Mouse (Mus musculus): ENCODE results near the gene Tpst1.
A peak's percentile ranks its signal among the peaks of the same experiment; 100 is the strongest.

Tpst1 gene

DNA sequence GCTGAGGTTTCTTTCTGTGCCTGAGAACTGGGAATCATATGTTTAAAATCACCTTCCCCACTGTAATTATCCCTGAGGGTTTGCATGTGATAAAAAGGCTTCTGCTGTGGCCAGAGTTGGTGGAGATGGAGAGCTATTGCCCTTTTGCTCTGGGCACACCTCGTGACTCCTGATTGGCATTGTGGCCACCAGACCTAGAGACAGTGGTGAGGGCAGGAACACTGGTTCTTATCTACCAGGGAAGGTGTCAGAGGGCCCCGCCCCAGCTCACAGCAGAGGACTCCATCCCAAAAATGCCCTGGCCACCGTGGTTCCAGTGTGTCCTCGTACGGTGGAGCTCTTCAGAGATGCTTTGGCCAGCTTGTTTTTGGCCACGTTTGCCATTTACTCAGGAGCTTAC is 20.2 kb upstream of the Tpst1 start:
- DNase-seq (ENCODE audit: low spot score): no peak

DNA sequence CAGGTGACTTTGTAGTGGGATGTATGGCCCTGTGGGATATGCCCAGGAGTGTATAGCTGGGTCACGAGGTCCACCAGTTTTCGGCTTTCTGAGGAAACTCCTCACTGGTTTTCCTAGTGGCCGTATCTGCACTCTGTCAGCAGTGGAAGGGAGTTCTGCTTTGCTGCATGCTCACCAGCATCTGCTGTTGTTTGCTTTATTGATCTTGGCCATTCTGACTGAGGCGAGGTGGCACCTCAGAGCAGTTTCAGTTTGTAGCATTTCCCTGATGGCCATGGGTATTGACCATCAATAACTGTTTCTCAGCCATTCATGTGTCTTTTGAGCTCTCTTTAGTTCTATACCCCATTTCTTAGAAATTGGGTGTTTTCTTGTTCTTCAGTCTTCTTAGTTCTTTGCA is 17.4 kb upstream of the Tpst1 start:
- no peak for DNase-seq (ENCODE audit: low spot score)

DNA sequence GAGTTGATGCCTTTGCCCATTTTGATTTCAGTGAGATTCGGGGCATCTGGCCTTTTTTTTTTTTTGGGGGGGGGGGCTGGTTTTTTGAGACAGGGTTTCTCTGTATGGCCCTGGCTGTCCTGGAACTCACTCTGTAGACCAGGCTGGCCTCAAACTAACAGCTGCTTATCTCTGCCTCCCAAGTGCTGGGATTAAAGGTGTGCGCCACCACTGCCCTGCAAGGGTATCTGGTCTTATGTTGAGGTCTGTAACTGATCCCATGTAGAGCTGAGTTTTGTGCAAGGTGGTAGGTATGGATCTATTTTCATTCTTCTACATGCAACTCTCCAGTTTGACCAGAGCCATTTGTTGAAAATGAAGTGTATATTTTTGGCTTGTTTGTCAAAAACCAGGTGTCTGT is 16.8 kb upstream of the Tpst1 start:
- DNase-seq (ENCODE audit: low spot score): no peak

DNA sequence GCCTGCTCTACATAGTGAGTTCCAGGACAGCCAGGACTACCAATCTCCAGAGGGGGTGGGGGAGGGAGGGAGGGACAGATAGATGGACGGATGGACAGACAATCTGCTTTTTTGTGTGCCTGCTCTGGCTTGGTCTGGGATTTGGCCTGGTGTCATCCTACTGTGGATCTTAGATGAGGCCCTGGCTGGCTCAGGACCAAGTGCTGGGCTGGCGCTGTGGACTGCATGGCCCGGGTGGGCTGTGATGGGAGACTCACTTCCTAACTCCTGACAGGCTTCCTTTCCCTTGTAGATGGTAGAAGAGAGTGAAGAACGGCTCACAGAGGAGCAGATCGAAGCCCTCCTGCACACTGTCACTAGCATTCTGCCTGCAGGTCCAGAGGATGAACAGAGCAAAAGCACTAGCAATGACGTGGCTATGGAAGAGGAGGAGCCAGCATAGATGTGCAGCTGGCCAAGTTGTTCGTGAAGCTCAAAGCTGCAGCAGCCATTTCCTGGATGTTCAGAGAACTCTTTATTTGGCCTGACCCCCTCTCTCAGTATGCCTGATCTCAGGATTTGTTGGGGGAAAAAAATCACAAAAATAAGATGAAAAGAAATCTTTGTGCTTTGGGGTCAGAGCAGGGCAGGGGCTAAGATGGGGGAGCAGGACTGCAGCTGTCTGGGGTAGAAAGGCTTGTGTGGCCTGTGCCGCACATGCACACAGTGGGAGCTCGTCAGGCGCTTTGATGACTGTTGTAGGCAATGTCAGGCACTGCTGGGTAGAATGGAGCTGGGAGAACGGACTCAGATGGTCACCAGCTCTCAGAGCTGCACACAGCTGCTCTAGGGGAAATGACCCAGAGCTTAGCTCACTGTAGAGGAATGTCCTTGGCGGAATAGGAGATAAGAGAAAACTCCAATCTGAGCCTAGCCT is 13.5 kb upstream of the Tpst1 start:
- no peak for DNase-seq (ENCODE audit: low spot score)

DNA sequence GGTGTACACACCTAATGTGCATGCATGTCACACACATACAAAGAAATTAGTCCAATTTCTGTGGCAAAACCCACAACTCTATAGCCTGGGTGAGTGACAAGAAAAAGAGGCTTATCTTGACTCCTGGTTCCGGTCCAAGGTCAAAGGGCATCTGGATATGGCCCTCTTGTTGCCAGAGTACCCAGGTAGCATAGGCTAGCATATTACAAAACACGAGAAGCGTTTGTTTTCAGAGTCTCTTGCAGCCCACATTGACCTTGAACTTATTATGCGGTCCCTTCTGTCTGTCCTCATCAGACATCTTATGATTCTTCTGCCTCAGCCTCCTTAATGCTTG is 12.8 kb upstream of the Tpst1 start:
- DNase-seq (ENCODE audit: low spot score): no peak

DNA sequence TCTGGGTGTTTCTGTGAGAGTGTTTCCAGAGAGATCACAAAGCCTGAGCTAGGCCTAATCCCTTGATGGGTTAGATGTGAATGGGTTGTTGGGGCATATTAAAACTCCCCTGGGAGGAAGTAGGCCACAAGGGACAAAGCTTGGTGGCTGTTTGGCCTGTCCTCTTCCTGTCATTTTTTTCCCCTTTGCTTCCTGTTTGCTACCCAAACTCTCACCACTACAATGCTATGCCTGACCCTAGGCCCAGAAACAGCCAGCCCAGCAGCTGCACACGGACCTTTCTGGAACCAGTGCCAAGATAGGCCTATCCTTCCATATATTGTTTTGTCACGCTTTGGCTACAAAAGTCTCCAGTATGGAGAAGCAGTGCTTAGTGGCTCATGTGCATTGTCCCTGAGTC is 11.0 kb upstream of the Tpst1 start:
- no peak for DNase-seq (ENCODE audit: low spot score)

DNA sequence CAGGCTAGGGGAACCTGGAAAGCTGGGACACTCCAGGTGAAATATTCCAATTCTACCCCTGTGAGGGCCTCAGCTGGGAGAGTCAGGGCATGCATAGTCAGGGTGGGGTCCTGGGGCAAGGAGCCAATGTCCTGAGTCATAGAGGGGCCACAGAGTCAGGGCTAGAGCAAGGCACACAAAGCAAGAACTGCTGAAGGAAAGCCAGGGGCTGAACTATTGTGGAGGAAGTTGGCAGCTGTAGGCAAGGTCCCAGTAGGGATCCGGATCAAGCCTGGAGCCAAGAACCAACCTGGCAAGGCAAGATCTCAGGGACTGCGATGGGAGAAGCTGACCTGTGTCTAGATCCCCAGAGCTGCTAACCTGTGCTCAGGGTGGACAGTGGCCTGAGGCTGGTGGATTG is 9.4 kb upstream of the Tpst1 start:
- DNase-seq (ENCODE audit: low spot score): no peak

DNA sequence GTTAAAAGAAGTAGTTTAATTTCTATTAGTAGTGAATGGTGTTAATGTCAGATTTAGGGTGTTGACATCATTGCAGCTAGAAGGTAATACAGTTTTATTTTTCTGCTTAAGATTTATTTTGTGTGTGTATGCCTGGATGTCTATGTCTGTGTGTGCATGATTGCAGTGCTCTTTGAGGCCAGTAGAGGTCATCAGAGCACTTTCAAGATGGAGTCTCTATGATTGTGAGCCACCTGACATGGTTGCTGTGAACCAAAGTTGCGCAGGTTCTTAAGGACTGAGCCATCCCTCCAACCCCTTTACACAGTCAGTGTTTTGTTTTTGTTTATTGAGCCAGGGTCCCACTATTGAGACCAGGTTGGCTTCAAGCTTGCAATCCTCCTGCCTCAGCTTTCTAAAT is 7.5 kb upstream of the Tpst1 start:
- no peak for DNase-seq (ENCODE audit: low spot score)

DNA sequence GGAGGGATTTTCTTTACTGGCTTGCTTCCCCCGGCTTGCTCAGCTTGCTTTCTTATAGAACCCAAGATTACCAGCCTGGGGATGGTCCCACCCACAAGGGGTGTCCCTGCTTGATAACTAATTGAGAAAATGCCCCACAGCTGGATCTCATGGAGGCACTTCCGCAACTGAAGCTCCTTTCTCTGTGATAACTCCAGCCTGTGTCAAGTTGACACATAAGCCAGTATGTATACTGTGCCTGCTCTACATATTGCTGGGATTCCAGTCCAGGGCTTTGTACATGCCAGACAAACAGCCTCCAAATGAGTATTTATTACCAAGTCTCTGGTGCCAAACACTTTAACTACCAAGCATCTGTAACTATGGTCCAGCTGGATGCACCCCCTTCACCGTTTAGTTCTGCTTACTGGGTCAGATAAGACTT is 5.3 kb upstream of the Tpst1 start:
- no peak for DNase-seq (ENCODE audit: low spot score)

DNA sequence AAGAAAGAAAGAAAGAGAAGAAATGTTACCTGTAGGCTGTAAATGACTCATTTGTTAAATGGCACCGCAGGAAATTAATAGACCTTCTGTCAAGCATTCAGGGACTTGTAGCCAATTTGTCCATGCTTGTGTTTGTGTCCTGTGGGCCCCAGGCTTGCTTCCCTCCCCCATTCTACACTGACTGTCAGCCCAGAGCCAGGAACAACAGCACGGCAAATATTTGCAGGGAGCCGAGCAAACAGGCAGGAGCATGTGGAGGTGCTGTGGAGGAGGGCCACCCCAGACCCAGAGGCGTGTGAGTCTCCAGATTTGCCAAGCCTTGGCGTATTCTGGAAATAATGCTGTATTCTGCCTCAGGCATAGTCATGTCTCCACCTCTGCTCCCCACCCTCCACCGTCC is 1.4 kb downstream of the Tpst1 start:
- DNase-seq (ENCODE audit: low spot score): no peak

DNA sequence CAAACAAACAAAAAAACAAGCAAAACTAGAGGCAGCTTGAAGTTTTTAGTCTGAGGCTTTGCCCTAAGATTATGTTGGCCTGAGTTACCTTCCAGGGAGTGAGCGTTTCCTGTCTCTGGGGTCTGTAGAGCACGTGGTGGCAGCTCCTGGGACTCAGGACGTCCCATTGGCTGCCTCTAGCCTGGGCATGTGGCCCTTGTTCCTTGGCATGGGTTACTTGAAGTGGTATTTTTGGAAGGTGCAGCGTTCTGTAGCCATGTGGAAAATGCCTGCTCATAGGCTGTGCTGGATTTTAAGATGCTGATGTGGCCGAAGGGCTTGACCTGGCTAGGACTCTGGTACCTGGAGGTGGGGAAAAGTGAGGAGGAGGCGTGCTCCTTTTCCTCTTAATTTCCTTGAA is 3.3 kb downstream of the Tpst1 start:
- no peak for DNase-seq (ENCODE audit: low spot score)

DNA sequence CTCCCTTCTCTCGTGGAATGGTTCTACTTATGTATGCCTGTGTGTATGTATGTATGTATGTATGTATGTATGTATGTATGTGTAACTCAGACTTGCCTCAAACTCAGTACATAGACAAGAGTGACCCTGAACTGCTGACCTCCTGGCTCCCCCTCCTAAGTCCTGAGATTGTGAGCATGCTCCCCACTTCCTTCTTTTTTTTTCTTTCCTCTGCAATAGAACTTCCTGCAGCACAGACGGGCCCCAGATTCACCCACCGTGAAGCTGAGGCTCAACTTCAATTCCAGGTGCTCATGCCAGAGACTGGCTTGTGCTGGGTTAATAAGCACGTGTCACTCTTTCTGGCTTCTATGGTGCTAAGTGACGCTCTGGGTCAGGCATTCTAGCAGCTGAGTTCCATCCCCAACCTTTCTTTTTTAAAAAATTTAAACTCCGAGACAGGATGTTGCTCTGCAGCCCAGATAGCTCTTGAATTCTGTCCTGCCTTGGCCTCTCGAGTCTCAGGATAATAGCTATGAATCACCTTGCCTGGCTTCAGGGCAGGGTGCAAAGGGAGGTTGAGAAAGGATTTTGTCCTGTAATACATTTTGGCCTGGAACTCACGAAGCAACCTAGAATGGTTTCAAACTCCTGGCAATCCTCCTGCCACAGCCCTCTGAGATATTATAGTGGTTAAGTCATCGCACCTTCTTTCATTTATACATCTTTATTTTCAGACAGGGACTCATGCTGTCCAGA is 5.1 kb downstream of the Tpst1 start:
- no peak for DNase-seq (ENCODE audit: low spot score)

DNA sequence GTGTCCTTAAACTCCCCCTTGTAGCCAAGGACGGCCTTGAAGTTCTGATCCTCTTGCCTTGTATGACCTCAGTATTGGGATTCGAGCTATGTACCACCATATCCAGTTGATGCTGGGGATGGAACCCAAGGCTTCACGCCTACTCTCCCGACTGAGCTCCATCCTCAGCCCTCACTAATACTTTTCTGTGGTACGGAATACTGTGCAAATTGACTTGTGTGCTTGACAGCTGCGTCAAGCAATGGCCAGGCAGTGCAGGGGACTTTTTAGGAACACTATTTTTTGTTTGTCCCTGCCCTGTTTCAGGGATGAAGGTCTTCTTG is 5.7 kb downstream of the Tpst1 start:
- no peak for DNase-seq (ENCODE audit: low spot score)

DNA sequence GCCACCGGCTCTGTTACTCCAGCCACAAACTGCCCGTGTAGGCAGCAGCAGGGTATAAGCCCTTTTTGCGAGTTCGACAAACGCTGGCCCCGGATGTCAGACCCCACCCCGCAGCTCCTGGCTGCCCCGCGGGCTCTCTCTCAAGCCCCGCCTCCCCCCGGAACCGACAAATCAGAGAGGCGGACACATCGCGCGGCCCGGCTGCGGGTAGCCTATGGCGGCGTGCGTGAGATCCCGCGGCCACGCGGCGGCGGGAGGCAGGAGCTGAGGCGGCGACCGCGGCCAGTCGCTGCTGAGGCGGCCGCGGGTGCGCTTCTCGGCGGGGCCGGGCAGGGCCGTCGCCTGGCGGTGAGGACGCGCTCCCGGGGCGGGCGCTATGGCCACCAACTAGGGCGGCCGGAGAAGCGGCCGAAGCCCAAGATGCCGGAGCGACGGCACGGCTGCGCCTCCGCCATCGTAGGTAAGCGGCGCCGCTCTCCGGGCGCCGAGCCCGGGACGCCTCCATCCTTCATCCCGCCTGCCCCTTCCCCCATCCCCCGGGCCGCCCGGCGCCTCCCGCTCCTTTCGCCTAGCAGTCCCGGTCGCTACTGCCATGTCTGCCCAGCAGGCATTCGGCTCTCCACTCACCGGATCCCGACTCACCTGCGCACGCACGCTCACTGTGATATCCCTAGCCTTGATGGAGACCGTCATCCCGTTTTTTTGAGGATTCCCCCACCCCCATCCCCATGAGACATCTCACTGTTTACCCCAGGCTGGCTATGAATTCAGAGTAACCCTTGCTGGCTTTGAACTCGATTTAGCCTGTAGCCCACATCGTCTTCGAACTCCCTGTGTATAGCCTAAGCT is 6.3 kb downstream of the Tpst1 start:
- DNase-seq (ENCODE audit: low spot score): peak; percentile 89

DNA sequence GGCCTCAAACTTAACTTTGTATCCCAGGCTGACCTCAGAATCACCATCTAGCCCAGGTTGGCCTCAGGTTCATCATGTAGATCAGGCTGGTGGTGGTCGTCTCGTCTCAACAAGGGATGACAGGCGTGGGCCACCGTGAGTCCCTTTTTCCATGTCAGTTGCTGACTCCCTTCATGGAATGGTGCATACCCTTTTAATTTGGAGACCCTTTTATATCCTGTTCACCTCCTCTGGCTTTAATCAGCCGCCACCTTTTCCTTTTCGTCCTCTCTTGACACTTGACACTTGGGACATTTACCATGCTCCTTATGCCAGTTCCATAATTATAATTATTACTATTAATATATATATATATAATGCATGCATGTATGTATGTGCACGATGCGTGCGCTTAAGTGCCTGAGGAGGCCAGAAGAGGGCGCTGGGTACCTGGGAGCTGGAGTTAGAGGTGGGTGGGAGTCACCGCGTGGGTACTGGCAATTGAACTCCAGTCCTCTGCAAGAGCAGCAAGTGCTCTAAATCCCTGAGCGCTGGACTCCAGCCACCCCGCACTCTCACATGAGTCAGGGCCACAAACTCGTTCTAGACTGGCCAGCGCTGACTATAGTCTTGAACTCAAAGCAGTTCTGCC is 7.0 kb downstream of the Tpst1 start:
- no peak for DNase-seq (ENCODE audit: low spot score)

DNA sequence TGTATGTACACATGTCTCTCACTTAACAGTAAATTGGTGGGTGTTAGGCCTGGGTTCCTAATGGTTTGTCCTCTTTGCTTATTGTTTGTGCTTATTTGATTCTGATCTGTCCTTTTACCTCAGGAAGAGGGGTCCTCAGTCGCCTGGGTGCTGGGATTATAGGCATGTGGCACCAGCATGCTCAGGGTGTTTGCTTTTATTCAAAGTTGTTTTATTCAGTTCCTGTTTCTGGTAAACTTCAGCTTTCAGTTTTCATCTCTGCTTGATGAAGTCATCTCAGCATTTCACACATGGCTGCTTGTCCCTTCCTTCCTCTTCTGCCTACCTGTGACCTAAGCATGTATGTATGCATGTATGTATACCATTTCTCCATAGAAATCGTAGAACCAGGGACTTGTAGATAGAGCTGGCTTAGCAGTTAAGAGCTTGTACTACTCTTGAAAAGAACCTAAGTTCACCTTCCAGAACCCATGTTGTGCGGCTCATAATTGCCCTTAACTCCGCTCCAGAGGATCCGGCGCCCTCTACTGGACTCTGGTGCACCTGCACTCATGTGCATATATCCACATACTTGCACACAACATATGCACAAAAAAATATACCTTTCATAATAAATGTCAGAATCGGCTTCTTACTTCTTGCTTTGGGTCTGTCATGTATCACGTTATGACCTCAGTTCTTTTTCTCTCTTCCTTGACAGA is 8.2 kb downstream of the Tpst1 start:
- DNase-seq (ENCODE audit: low spot score): no peak

DNA sequence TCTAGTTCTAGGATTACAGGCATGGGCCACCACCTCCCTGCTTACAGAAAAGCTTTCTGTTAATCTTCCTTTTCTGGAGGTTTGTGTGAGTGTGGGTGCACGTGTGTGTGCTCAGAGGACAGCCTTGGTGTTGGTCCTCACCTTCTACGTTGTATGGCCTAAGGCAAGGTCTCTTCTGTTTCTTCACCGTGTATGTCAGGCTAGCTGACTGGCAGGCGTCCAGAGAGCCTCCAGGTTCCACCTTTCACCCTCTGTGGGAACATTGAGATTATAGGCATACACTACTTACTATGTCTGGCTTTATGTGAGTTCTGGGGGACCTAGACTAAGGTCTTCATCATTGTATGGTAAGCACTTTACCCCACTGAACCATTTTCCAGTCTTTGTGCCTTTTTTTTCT is 9.3 kb downstream of the Tpst1 start:
- no peak for DNase-seq (ENCODE audit: low spot score)

DNA sequence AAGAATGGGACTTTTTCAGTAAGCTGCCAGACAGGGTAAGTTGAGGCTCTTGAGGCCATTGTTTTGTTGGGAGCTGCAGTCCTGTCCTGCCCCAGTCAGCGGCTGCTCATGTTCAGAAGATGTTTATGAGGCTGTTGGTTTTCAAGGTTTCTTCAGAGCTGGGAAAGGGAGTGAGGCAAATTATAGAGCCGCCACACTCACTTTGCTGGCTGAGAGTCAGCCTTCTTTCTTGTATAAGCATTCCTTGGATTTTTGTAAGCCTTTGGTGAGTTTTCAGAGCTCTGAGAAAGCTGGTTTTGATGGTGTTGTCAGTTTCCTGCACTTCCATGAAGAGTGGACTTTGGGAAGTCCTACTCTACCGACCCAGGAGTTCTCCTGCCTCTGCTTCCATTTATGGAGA is 11.1 kb downstream of the Tpst1 start:
- no peak for DNase-seq (ENCODE audit: low spot score)

DNA sequence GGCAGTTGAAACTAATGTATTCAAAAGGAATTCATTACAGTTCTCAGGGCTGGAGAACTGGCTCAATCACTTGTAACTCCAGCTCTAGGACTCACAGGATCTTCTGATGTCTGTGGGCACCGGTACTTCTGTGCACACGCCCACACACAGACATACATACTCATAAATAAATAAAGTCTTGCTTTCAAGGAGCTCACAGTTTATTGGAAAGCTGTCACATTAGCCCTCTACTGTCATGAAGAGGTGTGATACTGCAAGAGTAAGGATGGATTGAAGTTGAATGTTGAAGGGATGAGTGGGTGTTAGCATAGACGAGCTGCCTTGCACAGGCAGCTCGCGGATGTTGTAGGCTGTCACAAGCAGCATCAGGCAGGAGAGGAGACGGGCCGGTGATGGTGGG is 14.9 kb downstream of the Tpst1 start:
- peak; percentile 46 for DNase-seq (ENCODE audit: low spot score)

DNA sequence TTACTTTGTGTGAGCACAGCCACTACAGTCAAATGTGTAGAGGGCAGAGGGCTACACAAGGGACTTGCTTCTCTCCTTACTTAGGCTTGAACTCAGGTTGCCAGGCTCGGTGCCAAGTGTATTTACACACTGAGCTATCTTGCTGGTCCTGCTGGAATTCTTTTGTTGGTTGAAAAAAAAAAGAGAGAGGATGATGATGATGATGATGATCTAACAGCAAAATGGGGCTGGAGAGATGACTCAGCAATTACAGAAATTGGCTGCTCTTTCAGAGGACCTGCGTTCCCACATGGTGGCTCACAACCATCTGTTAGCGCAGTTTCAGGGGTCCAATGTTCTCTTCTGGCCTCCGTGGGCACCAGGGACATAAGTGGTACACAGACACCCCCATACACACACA is 15.5 kb downstream of the Tpst1 start:
- no peak for DNase-seq (ENCODE audit: low spot score)

DNA sequence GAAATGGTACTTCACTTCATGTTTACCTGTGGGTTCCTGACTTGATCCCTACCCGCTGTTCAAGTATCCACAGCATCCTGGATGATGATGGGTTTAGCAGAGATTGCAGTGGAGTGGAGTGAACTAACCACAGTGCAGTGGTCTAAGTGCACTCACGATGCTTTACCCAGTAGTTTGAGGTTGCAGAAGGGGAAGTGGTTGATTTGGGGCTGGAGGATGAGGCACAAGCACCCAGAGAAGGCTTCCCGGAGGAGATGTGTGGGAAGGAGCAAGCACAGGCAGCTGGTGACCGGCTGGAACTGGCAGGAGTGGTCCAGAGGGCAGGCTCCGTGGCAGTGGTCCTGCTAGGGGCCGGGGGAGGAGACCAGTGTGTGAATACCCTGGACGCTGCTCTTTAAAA is 16.1 kb downstream of the Tpst1 start:
- no peak for DNase-seq (ENCODE audit: low spot score)

Measured in left cerebral cortex, adult 11 months (tissue).